Mouse (Mus musculus) adrenal gland, postnatal 36 days (tissue): ENCODE results near the gene Fkbp14. TPM values are rescaled to one million over a fixed set of nuclear protein-coding genes. Genes with fewer than 3 reads are reported as not detected.

Experiments
- DNase-seq, 2 experiments: peaks; one replicate each; pipeline ENCODE4 v3.0.0; 2021; ENCODE audit warnings: mixed read lengths in 1 of 2
- long read RNA-seq, 2 experiments: library from polyadenylated mRNA; stranded (forward); transcript quantifications; one replicate each; pipeline ENCODE4 v2.0.0; 2021; ENCODE audit warnings: borderline sequencing depth in 2 of 2
- total RNA-seq, 2 experiments: library from RNA; stranded (reverse); gene quantifications; 2 replicates each; pipeline ENCODE4 v1.2.3; 2021

Gene Fkbp14
- total RNA-seq = 10 to 100 TPM; 18.4 to 24.0 TPM
- long read RNA-seq, experiment 1, transcript Fkbp14-201 (4 exons, 2,694 nt) = major isoform, 9 of 11 reads
- long read RNA-seq, experiment 1, partial matches to known transcripts = 2 of 11 reads
- long read RNA-seq, experiment 1, other reads (novel, unspliced or antisense) = 0 of 11 reads
- long read RNA-seq, experiment 2, partial matches to known transcripts = 0 of 3 reads
- long read RNA-seq, experiment 2, other reads (novel, unspliced or antisense) = 0 of 3 reads

- no peak for DNase-seq
These were observed at the start of gene Fkbp14 for GRCm38 (mm10) chr6:54597208-54597607. TSS of gene Fkbp14 (minus strand) at chr6:54597308.

DNA sequence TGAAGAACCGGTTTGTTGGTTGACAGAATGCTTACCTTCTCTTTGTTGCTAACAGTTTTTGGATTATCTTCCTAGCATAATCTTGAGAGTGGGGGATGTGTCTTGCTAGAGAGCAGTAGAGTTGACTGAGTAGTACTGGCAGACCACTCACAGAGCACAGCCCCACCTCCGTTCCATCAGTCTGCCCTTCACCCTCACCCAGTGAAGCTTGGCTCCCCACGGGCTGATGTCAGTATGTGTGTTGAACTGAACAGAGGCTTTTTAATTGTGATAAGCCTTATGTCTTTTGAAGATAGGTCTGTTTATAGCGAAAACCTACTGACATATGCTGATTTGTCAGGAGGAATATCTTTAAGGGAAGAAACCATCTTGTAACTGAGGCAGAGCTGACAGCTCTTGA, 46.1 kb upstream of the Fkbp14 start:
- no peak for DNase-seq

DNA sequence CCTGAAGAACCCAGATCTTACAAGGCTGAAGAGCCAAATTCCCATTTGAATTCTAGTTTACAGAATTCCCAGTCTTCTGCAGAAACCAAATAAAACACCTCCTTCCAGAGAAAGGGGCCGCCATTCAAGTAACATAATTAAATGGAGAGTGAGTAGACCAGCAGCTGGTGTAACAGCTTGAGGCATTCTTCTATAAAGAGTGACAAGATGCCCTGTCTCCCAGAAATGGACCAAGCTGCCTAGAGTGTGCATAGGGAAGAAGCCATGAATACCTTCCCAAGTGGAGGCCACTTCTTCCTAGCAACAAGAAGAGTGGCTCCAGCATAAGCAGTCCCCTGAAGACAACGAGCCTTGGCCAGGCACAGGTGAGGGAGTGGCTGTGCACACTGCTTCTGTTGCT, 44.8 kb upstream of the Fkbp14 start:
- no peak for DNase-seq

GRCm38 (mm10) chr6:54639877-54640276, 42.8 kb upstream of the Fkbp14 start:
- DNase-seq = no peak

GRCm38 (mm10) chr6:54631462-54631861, 34.4 kb upstream of the Fkbp14 start:
- no peak for DNase-seq

GRCm38 (mm10) chr6:54629734-54630133, 32.6 kb upstream of the Fkbp14 start:
- peak; percentile 46 to 59 for DNase-seq

DNA sequence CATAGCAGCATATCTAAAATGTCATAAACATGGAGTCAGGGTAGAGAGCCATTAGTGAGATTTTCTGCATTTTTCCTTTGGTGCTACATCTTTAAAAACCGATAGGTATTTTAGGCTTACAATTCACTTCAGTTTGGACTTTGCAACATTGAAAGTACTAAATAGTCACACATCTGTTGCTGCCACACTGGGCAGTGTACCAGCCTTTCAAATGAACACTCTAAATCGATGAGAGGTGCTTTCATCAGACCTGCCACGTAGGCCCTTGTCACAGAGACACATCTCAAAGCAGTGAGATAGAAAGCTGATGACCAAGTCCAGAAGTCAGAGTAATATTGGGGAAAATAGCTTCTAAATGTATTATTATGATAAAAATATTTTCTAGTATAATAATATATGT, 31.3 kb upstream of the Fkbp14 start:
- no peak for DNase-seq

DNA sequence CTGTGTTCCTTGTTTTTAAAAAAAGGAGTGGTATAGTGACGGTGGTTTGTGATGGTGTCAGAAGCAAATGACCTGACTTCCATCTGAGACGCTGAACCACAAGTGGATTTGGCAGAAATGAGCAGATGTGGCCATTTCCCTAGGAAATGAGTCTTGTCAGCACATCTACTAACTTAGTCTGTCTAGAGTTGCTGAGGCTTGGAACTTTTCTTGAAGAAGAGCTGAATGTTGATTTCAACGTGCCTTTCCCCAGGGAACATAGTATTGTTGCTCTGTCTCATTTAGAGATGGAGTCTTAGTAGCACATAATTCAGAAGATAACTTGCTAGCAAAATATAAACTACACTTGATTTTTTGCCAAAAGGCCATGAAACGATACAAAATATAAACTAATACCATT, 23.2 kb upstream of the Fkbp14 start:
- no peak for DNase-seq

DNA sequence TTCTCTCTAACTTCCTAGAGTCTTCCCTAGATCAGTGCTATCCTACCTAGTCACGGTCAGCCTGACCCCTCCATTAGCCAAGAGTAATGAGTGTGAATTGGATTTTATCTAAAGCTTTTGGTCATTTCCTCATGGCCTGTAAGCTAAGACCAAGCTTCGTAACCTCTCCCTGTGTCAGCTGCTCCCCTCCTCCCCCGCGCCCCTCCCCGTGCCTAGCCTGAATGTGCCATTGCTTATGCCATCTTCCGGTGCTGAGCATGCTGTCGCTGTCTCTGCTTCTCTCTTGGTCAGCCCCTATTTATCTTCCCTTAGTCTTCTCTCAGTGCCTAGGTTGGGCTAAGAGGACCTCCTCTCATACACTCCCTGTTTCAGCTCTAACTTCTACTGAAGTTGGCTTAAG, 22.4 kb upstream of the Fkbp14 start:
- no peak for DNase-seq

- DNase-seq = no peak
These were observed 20.3 kb upstream of the Fkbp14 start for GRCm38 (mm10) chr6:54617363-54617762.

DNA sequence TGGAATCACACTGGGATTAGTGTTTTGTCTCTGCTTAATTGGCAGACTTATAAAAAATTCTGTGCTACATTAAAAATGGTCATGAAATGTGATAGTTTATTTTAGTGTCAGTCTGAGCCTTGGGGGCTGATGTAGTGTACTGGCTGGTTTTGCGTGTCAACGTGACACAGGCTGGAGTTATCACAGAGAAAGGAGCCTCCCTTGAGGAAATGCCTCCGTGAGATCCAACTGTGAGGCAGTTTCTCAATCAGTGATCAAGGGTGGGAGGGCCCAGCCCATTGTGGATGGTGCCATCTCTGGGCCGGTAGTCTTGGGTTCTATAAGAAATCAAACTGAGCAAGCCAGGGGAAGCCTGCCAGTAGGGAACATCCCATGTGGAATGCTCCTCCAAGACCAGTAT, 9.1 kb upstream of the Fkbp14 start:
- no peak for DNase-seq

- DNase-seq = peak; percentile 60 to 71
These were observed 7.0 kb upstream of the Fkbp14 start for GRCm38 (mm10) chr6:54604001-54604715.

DNA sequence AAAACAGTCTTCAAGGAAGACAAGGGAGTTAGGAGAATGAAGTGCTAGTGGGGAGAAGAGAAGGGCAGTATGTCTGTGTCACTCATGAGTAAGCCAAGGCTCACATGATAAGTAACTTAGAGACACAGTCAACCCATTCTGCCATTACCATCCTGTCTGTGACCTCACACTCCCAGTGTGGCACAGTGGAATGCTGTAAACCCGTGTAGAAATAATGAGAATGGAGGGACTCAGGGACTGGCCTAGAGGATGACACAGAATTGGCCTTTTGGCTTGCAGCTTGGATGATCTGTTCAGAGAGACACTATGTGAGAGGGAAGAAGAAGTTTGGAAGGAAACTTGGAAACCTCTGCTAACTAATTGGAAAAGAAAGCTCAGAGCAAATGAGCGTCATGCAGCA, 5.8 kb upstream of the Fkbp14 start:
- DNase-seq = peak in 1 of 2 experiments; percentile 29

- no peak for DNase-seq
These were observed 3.7 kb upstream of the Fkbp14 start for GRCm38 (mm10) chr6:54600681-54601347.

DNA sequence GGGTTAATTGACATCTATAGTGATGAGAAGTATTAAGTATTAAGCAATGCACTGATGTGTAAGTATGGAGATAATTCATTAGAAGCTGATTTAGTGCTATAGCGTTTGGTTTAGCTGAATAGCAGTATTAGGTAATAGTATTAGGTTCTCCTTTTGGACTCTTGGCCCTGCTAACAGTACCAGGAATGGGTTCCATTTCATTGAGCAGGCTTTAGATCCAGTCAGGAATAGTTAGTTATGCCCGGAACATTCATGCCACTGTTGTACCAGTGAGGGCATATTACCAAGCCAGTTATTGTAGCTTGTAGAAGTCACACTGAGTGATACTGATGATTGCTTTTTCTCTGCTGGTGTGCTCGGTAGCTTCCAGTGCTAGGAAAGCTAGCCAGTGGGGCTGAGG, 603 bp upstream of the Fkbp14 start:
- DNase-seq = no peak

DNA sequence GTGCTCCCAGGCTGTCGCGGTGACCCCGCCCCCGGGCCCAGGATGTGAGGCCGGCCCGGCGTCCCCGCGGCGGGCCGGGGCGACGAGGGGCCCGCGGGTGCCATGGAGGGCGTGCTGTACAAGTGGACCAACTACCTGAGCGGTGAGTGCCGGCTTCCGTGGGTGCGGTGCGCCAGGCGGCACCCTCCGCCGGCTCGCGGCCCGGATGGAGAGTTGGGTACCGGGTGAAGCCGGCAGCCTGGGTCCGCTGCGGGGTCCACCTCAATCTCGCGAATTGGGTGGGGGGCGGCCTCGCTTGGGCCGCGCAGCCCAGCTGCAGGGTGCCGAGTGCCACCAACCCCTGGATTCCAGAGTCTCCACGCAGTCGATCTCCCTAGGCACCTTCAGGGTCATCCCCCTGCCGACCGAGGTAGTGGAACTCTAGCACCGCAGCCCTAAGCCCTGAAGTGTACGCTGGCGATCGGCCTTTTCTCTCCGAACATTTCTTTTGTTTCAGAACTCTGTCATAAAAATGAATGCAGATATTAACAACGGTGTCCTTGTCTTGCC, 1.7 kb downstream of the Fkbp14 start:
- peak; percentile 43 to 49 for DNase-seq

- DNase-seq = peak; percentile 95 to 98
These were observed 2.4 kb downstream of the Fkbp14 start, which contains the start of gene Plekha8 for GRCm38 (mm10) chr6:54594469-54595329. TSS of gene Plekha8 (plus strand) at chr6:54595111.

DNA sequence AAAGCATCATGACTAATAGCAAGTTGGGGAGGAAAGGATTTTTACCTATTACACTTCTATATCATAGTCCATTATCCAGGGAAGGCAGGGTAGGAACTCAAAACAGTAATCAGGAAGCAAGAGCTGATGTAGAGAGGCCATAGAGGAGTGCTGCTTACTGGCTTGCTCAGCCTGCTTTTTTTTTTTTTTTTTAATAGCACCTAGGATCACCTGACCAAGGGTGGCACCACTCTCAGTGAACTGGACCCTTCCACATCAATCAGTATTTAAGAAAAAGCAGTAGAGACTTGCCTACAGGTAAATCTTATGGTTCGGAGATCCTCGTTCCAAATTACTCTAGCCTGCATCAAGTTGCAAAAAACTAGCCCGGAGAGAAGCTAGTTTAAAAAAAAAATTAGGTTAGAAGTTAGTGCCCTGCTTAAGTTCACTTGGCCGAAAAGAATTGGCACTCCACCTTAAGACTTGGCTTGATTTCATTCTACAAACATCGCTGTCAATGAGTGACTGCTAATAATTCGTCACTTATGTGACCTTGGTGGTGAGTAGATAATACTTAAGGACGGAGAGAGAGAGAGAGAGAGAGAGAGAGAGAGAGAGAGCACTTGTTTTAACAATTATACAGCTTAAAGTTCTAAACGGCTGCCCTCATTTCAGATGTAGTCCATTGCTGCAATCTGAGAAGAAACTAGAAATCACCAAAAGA, 3.2 kb downstream of the Fkbp14 start:
- no peak for DNase-seq

DNA sequence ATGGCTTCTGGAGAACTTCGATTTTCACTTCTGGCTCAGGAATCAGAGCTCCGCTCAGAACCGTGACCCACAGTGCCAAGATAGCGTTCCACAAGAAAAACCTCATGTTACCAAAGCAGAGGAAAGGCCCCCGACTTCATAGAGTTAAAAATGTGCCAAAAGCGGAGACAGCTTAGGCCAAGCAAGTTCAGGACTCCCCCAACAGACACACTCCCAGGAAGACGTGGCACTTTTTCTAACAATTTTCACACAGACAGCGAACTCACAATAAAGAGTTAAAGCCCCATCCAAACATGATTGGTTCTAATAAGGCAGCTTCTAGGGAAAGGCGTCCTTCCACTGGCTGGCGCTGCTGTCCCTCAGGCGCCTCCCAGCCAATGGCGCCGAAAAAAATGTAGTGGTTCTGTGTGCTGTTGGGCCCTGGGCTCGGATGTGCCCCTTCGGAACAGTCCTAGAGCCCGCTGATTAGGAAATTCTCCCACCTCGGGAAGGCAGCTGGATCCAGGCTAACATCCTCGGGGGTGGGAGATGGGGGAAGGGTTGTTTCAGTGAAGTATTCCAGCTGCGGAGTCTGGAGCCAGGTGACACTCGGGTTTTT, 4.1 kb downstream of the Fkbp14 start:
- DNase-seq = peak; percentile 94 to 96

GRCm38 (mm10) chr6:54591778-54592177, 5.3 kb downstream of the Fkbp14 start:
- DNase-seq = no peak

DNA sequence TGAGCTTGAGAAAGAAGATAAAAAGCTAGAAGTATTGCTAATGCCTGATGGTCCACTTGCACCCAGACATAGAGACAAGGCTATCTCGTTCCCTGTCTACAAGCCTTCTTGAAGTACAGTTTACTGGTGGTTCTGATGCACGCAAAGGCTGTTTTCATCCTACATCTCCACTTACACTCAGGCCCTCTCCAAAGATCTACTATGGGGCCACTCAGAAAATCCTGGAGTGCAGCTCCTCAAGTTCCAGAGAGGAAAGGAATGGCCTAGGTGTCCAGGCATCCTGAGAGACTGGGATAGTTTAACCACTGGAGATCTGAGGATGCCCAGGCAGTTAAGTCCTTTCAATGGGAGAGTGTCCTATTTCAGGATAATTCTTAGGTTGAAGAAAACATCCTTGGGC, 6.4 kb downstream of the Fkbp14 start:
- no peak for DNase-seq
